ENCODE assay signal across 36 mouse cellular contexts in genomic region chr14:51125684-51126083, GRCm38 (mm10). TPM values are rescaled to one million over a fixed set of nuclear protein-coding genes. Genes with fewer than 3 reads are reported as not detected.
DNase-seq lines count a peak whose midpoint lies in the region; ATAC-seq and TF ChIP-seq lines count a peak whose summit lies in the region.
"Had no signal": no experiment of that assay in that cellular context is flagged by ENCODE, and none has a peak within 500 bp of the region (broad histone marks: within the 10 kb centered on the region; RNA-seq: fewer than 3 reads in every experiment).

No protein-coding gene starts in this region.

- H3K9ac ChIP-seq in liver, embryonic 15.5 days = no peak overlapping the region
- H3K9ac ChIP-seq in liver, postnatal 0 days (replicated peaks) = no peak overlapping the region
- H3K9ac ChIP-seq in MEL (ENCODE audit: control insufficient read depth, low read depth, low read length, poor library complexity, severe bottlenecking) = peak overlapping the region; percentile 47
- H3K9ac ChIP-seq: embryonic facial prominence, embryonic 12.5 days; hindbrain, embryonic 13.5 days; limb, embryonic 15.5 days; lung, embryonic 14.5 days; midbrain, embryonic 15.5 days; neural tube, embryonic 15.5 days had no signal

- H3K4me1 ChIP-seq in liver, embryonic 15.5 days (replicated peaks) = peaks cover 62% of the 10 kb centered on the region
- peaks cover 33% of the 10 kb centered on the region for H3K4me1 ChIP-seq in liver, postnatal 0 days (ENCODE audit: insufficient read depth)
- H3K4me1 ChIP-seq in MEL (ENCODE audit: control insufficient read depth in 1 of 2, insufficient read depth in 2 of 2, low read length in 2 of 2) = peaks cover 14 to 34% of the 10 kb centered on the region in 2 experiments
- H3K4me1 ChIP-seq: embryonic facial prominence, embryonic 12.5 days; hindbrain, embryonic 13.5 days; limb, embryonic 10.5 days; limb, embryonic 15.5 days; midbrain, embryonic 15.5 days; neural tube, embryonic 15.5 days had no signal

- H3K4me2 ChIP-seq in liver, embryonic 15.5 days = no peak overlapping the region
- H3K4me2 ChIP-seq in liver, postnatal 0 days (ENCODE audit: low read depth, low read length) = no peak overlapping the region
- H3K4me2 ChIP-seq: embryonic facial prominence, embryonic 12.5 days; heart, embryonic 11.5 days; hindbrain, embryonic 13.5 days; limb, embryonic 15.5 days; lung, embryonic 14.5 days; midbrain, embryonic 15.5 days; neural tube, embryonic 15.5 days had no signal

- no peak for ATAC-seq in liver, embryonic 15.5 days (ENCODE audit: insufficient read depth)
- no peak for ATAC-seq in liver, postnatal 0 days
- ATAC-seq: intestine, postnatal 0 days; midbrain, embryonic 15.5 days had no signal

- H3K4me3 ChIP-seq in liver, embryonic 15.5 days (replicated peaks) = no peak overlapping the region
- no peak overlapping the region for H3K4me3 ChIP-seq in liver, postnatal 0 days (ENCODE audit: low read depth, low read length)
- peak overlapping the region; percentile 40 to 51 for H3K4me3 ChIP-seq in MEL (ENCODE audit: control insufficient read depth in 1 of 2, insufficient read depth in 1 of 2, low read depth in 2 of 2, low read length in 2 of 2)
- H3K4me3 ChIP-seq: embryonic facial prominence, embryonic 12.5 days; hindbrain, embryonic 13.5 days; limb, embryonic 10.5 days; limb, embryonic 15.5 days; midbrain, embryonic 10.5 days; midbrain, embryonic 15.5 days; neural tube, embryonic 15.5 days had no signal

- 83% methylated on average over 6 of the region's 6 CpGs for WGBS in liver, embryonic 15.5 days (ENCODE audit: insufficient replicate concordance)
- whole genome bisulfite sequencing in liver, postnatal 0 days (ENCODE audit: insufficient replicate concordance) = 83% methylated on average over 6 of the region's 6 CpGs

- no peak for TF ChIP-seq RAD21 in MEL (IDR thresholded peaks at IDR 0.05; ENCODE audit: low read depth, low read length)

- no peaks in the 10 kb centered on the region for H3K36me3 ChIP-seq in liver, embryonic 15.5 days (replicated peaks)
- no peaks in the 10 kb centered on the region for H3K36me3 ChIP-seq in liver, postnatal 0 days (replicated peaks; ENCODE audit: insufficient read depth, low read length)
- peaks cover 0 to 31% of the 10 kb centered on the region in 2 experiments; a peak in 2 of 4 replicates for H3K36me3 ChIP-seq in MEL (ENCODE audit: control insufficient read depth in 1 of 2, insufficient read depth in 2 of 2, low read length in 2 of 2)
- H3K36me3 ChIP-seq: embryonic facial prominence, embryonic 12.5 days; hindbrain, embryonic 13.5 days; limb, embryonic 10.5 days; limb, embryonic 15.5 days; midbrain, embryonic 10.5 days; midbrain, embryonic 15.5 days; neural tube, embryonic 15.5 days had no signal

- no peak for TF ChIP-seq EP300 in liver, postnatal 0 days (IDR thresholded peaks at IDR 0.05; ENCODE audit: low read depth)
- TF ChIP-seq EP300 in MEL (IDR thresholded peaks at IDR 0.05; ENCODE audit: low read depth in 1 of 2, low read length in 2 of 2) = no peak

- DNase-seq in liver, postnatal 0 days = no peak
- peak; percentile 75 for DNase-seq in MEL (ENCODE audit: low read depth, low spot score)
- DNase-seq in c-Kit-negative CD71-positive TER-119-positive erythroid progenitor cells, embryonic 14.5 days (ENCODE audit: low read depth, low spot score) = peak; percentile 58
- no peak for DNase-seq in ovary, postnatal 14 days (ENCODE audit: low spot score)
- DNase-seq in frontal cortex, postnatal 36 days (ENCODE audit: low spot score in 2 of 2) = no peak
- DNase-seq: adrenal gland, adult 8-10 months; cerebellum, adult 11-12 months; cerebellum, adult 9-11 months; embryo, embryonic 11 days; gastrocnemius, postnatal 14 days; heart, adult 18-20 months; heart, postnatal 4 days; kidney, adult 9 months; kidney, postnatal 10 days; layer of hippocampus, adult 9-11 months; lung, embryonic 14.5 days; lung, postnatal 14 days; right cerebral cortex, postnatal 14 days had no signal

- peaks cover 7% of the 10 kb centered on the region for H3K79me2 ChIP-seq in MEL (ENCODE audit: control insufficient read depth, insufficient read depth, low read length, poor library complexity)

- peak in 1 of 2 experiments; percentile 29; a peak in 1 of 4 replicates for TF ChIP-seq POLR2A in MEL (IDR thresholded peaks at IDR 0.05; ENCODE audit: control insufficient read depth in 1 of 2, insufficient read depth in 1 of 2, low read depth in 1 of 2, low read length in 2 of 2, poor library complexity in 1 of 2)

- H3K9me3 ChIP-seq in liver, embryonic 15.5 days (replicated peaks) = no peaks in the 10 kb centered on the region
- no peaks in the 10 kb centered on the region for H3K9me3 ChIP-seq in liver, postnatal 0 days (ENCODE audit: low read length)
- H3K9me3 ChIP-seq in MEL (replicated peaks; ENCODE audit: insufficient read depth, low read length) = no peaks in the 10 kb centered on the region
- H3K9me3 ChIP-seq: embryonic facial prominence, embryonic 12.5 days; hindbrain, embryonic 13.5 days; limb, embryonic 10.5 days; limb, embryonic 15.5 days; midbrain, embryonic 10.5 days; midbrain, embryonic 15.5 days; neural tube, embryonic 15.5 days had no signal

- peak overlapping the region; percentile 49; the same call in 1 of the 2 replicates for H3K27ac ChIP-seq in liver, embryonic 15.5 days (replicated peaks)
- H3K27ac ChIP-seq in liver, postnatal 0 days (ENCODE audit: low read depth) = no peak overlapping the region
- peak overlapping the region; percentile 42 for H3K27ac ChIP-seq in MEL (ENCODE audit: control insufficient read depth, low read depth, low read length)
- H3K27ac ChIP-seq: embryonic facial prominence, embryonic 12.5 days; hindbrain, embryonic 13.5 days; limb, embryonic 10.5 days; limb, embryonic 15.5 days; midbrain, embryonic 10.5 days; midbrain, embryonic 15.5 days; neural tube, embryonic 15.5 days had no signal

- H3K27me3 ChIP-seq in liver, embryonic 15.5 days = no peaks in the 10 kb centered on the region
- no peaks in the 10 kb centered on the region for H3K27me3 ChIP-seq in liver, postnatal 0 days (ENCODE audit: insufficient read depth, low read length)
- H3K27me3 ChIP-seq in MEL (ENCODE audit: control insufficient read depth in 1 of 2, insufficient read depth in 2 of 2, low read length in 2 of 2) = no peaks in the 10 kb centered on the region
- H3K27me3 ChIP-seq: embryonic facial prominence, embryonic 12.5 days; hindbrain, embryonic 13.5 days; limb, embryonic 15.5 days; midbrain, embryonic 15.5 days; neural tube, embryonic 15.5 days had no signal

- no peak for TF ChIP-seq CTCF in liver, postnatal 0 days (IDR thresholded peaks at IDR 0.05; ENCODE audit: low read depth)
- no peak for TF ChIP-seq CTCF in MEL (IDR thresholded peaks at IDR 0.05 in 2 of 3, conservative IDR thresholded peaks at IDR 0.05 in 1 of 3; ENCODE audit: control insufficient read depth in 1 of 3, insufficient read depth in 1 of 3, low read depth in 2 of 3, low read length in 3 of 3, poor library complexity in 1 of 3, severe bottlenecking in 1 of 3)

TF ChIP-seq in MEL, 35 proteins besides CTCF, POLR2A, EP300 and RAD21:
- TF ChIP-seq POLR2AphosphoS2 (IDR thresholded peaks at IDR 0.05; ENCODE audit: low read length) (no peak), GABPA (IDR thresholded peaks at IDR 0.05; ENCODE audit: low read depth, low read length) (no peak), HCFC1 (IDR thresholded peaks at IDR 0.05; ENCODE audit: low read depth, low read length) (0 out of 2 replicates have a peak, but pooled peaks have one; percentile 16), ELF1 (IDR thresholded peaks at IDR 0.05; ENCODE audit: low read depth, low read length) (peak; percentile 28; the same call in 1 of the 2 replicates), SIN3A (IDR thresholded peaks at IDR 0.05; ENCODE audit: low read length) (peak; percentile 49)

RNA-seq across cellular contexts. Expression of gene Rnase6, which starts 2.0 kb away (rescaled TPM):
- 3.3 and 5.1 TPM in 2 replicates for polyA plus RNA-seq in liver, embryonic 15.5 days (2015; fragmentation: Nextera tagmentation; extraction: Ambion mirVana)
- polyA plus RNA-seq in liver, postnatal 0 days (2015; fragmentation: Nextera tagmentation; extraction: Ambion mirVana) = 6.3 and 7.5 TPM in 2 replicates
- 65.0 and 73.4 TPM in 2 replicates for total RNA-seq in MEL (2012; rRNA removed)
- 10 to 100 TPM in 1 of 2 experiments, not detected in 1; 49.2 TPM for polyA plus RNA-seq in MEL (2012; ENCODE audit: insufficient read depth in 1 of 2, insufficient read length in 2 of 2, low read depth in 1 of 2, low replicate concordance in 2 of 2, missing spikeins in 1 of 2)
- total RNA-seq: left cerebral cortex, postnatal 10 days had no signal
- polyA plus RNA-seq: forebrain, embryonic 11.5 days; heart, embryonic 11.5 days; limb, embryonic 10.5 days had no signal

RNA-seq across cellular contexts. Expression of gene Eddm3b, which starts 11.5 kb away (rescaled TPM):
- not detected in 2 replicates for polyA plus RNA-seq in liver, embryonic 15.5 days (2015; fragmentation: Nextera tagmentation; extraction: Ambion mirVana)
- polyA plus RNA-seq in liver, postnatal 0 days (2015; fragmentation: Nextera tagmentation; extraction: Ambion mirVana) = 0.07 TPM in 2 replicates
- not detected in 2 replicates for total RNA-seq in MEL (2012; rRNA removed)
- polyA plus RNA-seq in MEL (2012; ENCODE audit: insufficient read depth in 1 of 2, insufficient read length in 2 of 2, low read depth in 1 of 2, low replicate concordance in 2 of 2, missing spikeins in 1 of 2) = not detected
- total RNA-seq: adrenal gland, adult 8-10 months; gastrocnemius, postnatal 14 days; heart, adult 18-20 months; heart, postnatal 4 days; left cerebral cortex, postnatal 10 days had no signal
- polyA plus RNA-seq: embryonic facial prominence, embryonic 12.5 days; forebrain, embryonic 11.5 days; heart, embryonic 11.5 days; heart, embryonic 16.5 days; hindbrain, embryonic 13.5 days; large intestine, adult 2 months; limb, embryonic 10.5 days; limb, embryonic 15.5 days; lung, embryonic 14.5 days; midbrain, embryonic 15.5 days; neural tube, embryonic 15.5 days; small intestine, adult 2 months; stomach, embryonic 14.5 days; testis, adult 2 months; thymus, postnatal 0 days had no signal

RNA-seq across cellular contexts. Expression of gene Rnase1, which starts 20.9 kb away (rescaled TPM):
- polyA plus RNA-seq in liver, embryonic 15.5 days (2015; fragmentation: Nextera tagmentation; extraction: Ambion mirVana) = 0.12 and 0.39 TPM in 2 replicates
- polyA plus RNA-seq in liver, postnatal 0 days (2015; fragmentation: Nextera tagmentation; extraction: Ambion mirVana) = 0.11 and 2.1 TPM in 2 replicates
- total RNA-seq in MEL (2012; rRNA removed) = not detected in 2 replicates
- under 1 TPM in 1 of 2 experiments, not detected in 1; 0.07 TPM for polyA plus RNA-seq in MEL (2012; ENCODE audit: insufficient read depth in 1 of 2, insufficient read length in 2 of 2, low read depth in 1 of 2, low replicate concordance in 2 of 2, missing spikeins in 1 of 2)
- total RNA-seq: gastrocnemius, postnatal 14 days; left cerebral cortex, postnatal 10 days had no signal
- polyA plus RNA-seq: embryonic facial prominence, embryonic 12.5 days; forebrain, embryonic 11.5 days; heart, embryonic 11.5 days; hindbrain, embryonic 13.5 days; midbrain, embryonic 10.5 days; midbrain, embryonic 15.5 days had no signal

RNA-seq across cellular contexts. Expression of gene Ang, which starts 34.7 kb away (rescaled TPM):
- polyA plus RNA-seq in liver, embryonic 15.5 days (2015; fragmentation: Nextera tagmentation; extraction: Ambion mirVana) = 6.8 and 7.4 TPM in 2 replicates
- polyA plus RNA-seq in liver, postnatal 0 days (2015; fragmentation: Nextera tagmentation; extraction: Ambion mirVana) = 85.3 and 131 TPM in 2 replicates
- not detected in 2 replicates for total RNA-seq in MEL (2012; rRNA removed)
- not detected for polyA plus RNA-seq in MEL (2012; ENCODE audit: insufficient read depth in 1 of 2, insufficient read length in 2 of 2, low read depth in 1 of 2, low replicate concordance in 2 of 2, missing spikeins in 1 of 2)

RNA-seq across cellular contexts. Expression of gene Rnase4, which starts 34.8 kb away (rescaled TPM):
- 23.0 and 23.7 TPM in 2 replicates for polyA plus RNA-seq in liver, embryonic 15.5 days (2015; fragmentation: Nextera tagmentation; extraction: Ambion mirVana)
- polyA plus RNA-seq in liver, postnatal 0 days (2015; fragmentation: Nextera tagmentation; extraction: Ambion mirVana) = 221 and 337 TPM in 2 replicates
- not detected in 2 replicates for total RNA-seq in MEL (2012; rRNA removed)
- polyA plus RNA-seq in MEL (2012; ENCODE audit: insufficient read depth in 1 of 2, insufficient read length in 2 of 2, low read depth in 1 of 2, low replicate concordance in 2 of 2, missing spikeins in 1 of 2) = under 1 TPM in 1 of 2 experiments, not detected in 1; 0.18 TPM

Comparison
In these comparisons a context has a peak if more than half of its experiments do, and no peak if none do; other contexts are left out.
1. H3K4me3 ChIP-seq: peak in MEL (2 of 2); none in liver, embryonic 15.5 days (single experiment) and liver, postnatal 0 days (single experiment).
2. DNase-seq: peak in MEL (single experiment) and c-Kit-negative CD71-positive TER-119-positive erythroid progenitor cells, embryonic 14.5 days (single experiment); none in liver, postnatal 0 days (single experiment), ovary, postnatal 14 days (single experiment) and frontal cortex, postnatal 36 days (0 of 2).